Mouse (Mus musculus) megakaryocyte-erythroid progenitor cell, adult 5-6 weeks (primary cell): ENCODE measurements around the gene Slc9a1. TPM values are rescaled to one million over a fixed set of nuclear protein-coding genes. Genes with fewer than 3 reads are reported as not detected.

Experiments
- ATAC-seq: replicated peaks from 2 replicates; pipeline ENCODE4 v1.8.0; 2016; ENCODE audit warnings: mild to moderate bottlenecking, inconsistent platforms; ENCODE audit not compliant: severe bottlenecking, poor library complexity, low FRiP score, low TSS enrichment
- total RNA-seq, 2 experiments: library from RNA; stranded (forward) in 1 of 2; stranded (reverse) in 1 of 2; fragments of 200-1000, 215-1000 nt in 1 of 2; fragments of >200 nt in 1 of 2; fragmentation: Nextera tagmentation in 1 of 2; gene quantifications; 2 replicates each; pipeline ENCODE4 v1.2.3; 2014 to 2017

Gene Slc9a1
- total RNA-seq (2014; fragmentation: Nextera tagmentation) (31.8 and 33.1 TPM in 2 replicates), total RNA-seq (2017) (5.8 and 13.7 TPM in 2 replicates)

- peak; percentile 85 for ATAC-seq
Measured at GRCm38 (mm10) chr4:133369553-133370297, at the start of gene Slc9a1. Slc9a1 (plus strand) TSS chr4:133369706.

- ATAC-seq = no peak
Measured at GRCm38 (mm10) chr4:133328129-133328528, 41.4 kb upstream of the Slc9a1 start.

- ATAC-seq = no peak
Measured at GRCm38 (mm10) chr4:133330296-133330695, 39.2 kb upstream of the Slc9a1 start.

- no peak for ATAC-seq
Measured at GRCm38 (mm10) chr4:133333306-133333705, 36.2 kb upstream of the Slc9a1 start.

- ATAC-seq = no peak
Measured at GRCm38 (mm10) chr4:133337833-133338520, 31.5 kb upstream of the Slc9a1 start.

GRCm38 (mm10) chr4:133338521-133339095 lies 30.9 kb upstream of the Slc9a1 start:
- no peak for ATAC-seq

- peak; percentile 93 for ATAC-seq
Measured at GRCm38 (mm10) chr4:133339148-133339749, 30.3 kb upstream of the Slc9a1 start.

- ATAC-seq = no peak
Measured at GRCm38 (mm10) chr4:133340217-133340616, 29.3 kb upstream of the Slc9a1 start.

GRCm38 (mm10) chr4:133344112-133344511 lies 25.4 kb upstream of the Slc9a1 start:
- no peak for ATAC-seq

GRCm38 (mm10) chr4:133345702-133346101 lies 23.8 kb upstream of the Slc9a1 start:
- 0 out of 2 replicates have a peak, but pooled peaks have one; percentile 35 for ATAC-seq

- no peak for ATAC-seq
Measured at GRCm38 (mm10) chr4:133346577-133346976, 22.9 kb upstream of the Slc9a1 start.

- no peak for ATAC-seq
Measured at GRCm38 (mm10) chr4:133347624-133348023, 21.9 kb upstream of the Slc9a1 start.

- no peak for ATAC-seq
Measured at GRCm38 (mm10) chr4:133348051-133348775, 21.3 kb upstream of the Slc9a1 start.

- ATAC-seq = no peak
Measured at GRCm38 (mm10) chr4:133352797-133353196, 16.7 kb upstream of the Slc9a1 start.

- ATAC-seq = no peak; the same call in 1 of the 2 replicates
Measured at GRCm38 (mm10) chr4:133353367-133354365, 15.8 kb upstream of the Slc9a1 start, which contains the start of gene Wdtc1. Wdtc1 (minus strand) TSS chr4:133353481.

GRCm38 (mm10) chr4:133354641-133355040 lies 14.9 kb upstream of the Slc9a1 start:
- no peak for ATAC-seq

GRCm38 (mm10) chr4:133370298-133371274 lies 1.1 kb downstream of the Slc9a1 start:
- ATAC-seq = 0 out of 2 replicates have a peak, but pooled peaks have one; percentile 8
